Mouse (Mus musculus): ENCODE data around the gene Ms4a1. TPM values are rescaled to one million over a fixed set of nuclear protein-coding genes. Genes with fewer than 3 reads are reported as not detected.

Gene Ms4a1
- total RNA-seq, 2 experiments from 2014 or later, result 0.12 to 0.56 TPM

Other genes with a start within 250 kb of the Ms4a1 start
- not detected for gene Ms4a18, start 248.2 kb downstream of the Ms4a1 start, total RNA-seq (2021)
- 1 to 10 TPM in 1 of 2 experiments, under 1 TPM in 1; 0.73 to 1.1 TPM for gene Ms4a8a, start 185.1 kb downstream of the Ms4a1 start, total RNA-seq (2021)
- under 1 TPM; 0.19 to 0.29 TPM for gene 1700017D01Rik, start 135.4 kb downstream of the Ms4a1 start, total RNA-seq (2021)
- gene 1700025F22Rik, start 100.9 kb downstream of the Ms4a1 start, total RNA-seq (2021), result not detected
- not detected for gene Ms4a13, start 69.5 kb downstream of the Ms4a1 start, total RNA-seq (2021)
- not detected for gene Ms4a12, start 33.8 kb downstream of the Ms4a1 start, total RNA-seq (2021)
- not detected for gene Ms4a5, start 17.6 kb upstream of the Ms4a1 start, total RNA-seq (2021)
- gene Ms4a14, start 48.2 kb upstream of the Ms4a1 start, total RNA-seq (2021), result under 1 TPM; 0.12 to 0.25 TPM
- 1 to 10 TPM; 1.3 to 1.8 TPM for gene Ms4a7, start 69.9 kb upstream of the Ms4a1 start, total RNA-seq (2021)
- 1 to 10 TPM; 4.0 to 6.0 TPM for gene Ms4a4a, start 109.3 kb upstream of the Ms4a1 start, total RNA-seq (2021)
- gene Ms4a4c, start 138.5 kb upstream of the Ms4a1 start, total RNA-seq (2021), result not detected
- gene Ms4a4b, start 177.3 kb upstream of the Ms4a1 start, total RNA-seq (2021), result not detected
- gene Ms4a6c, start 203.1 kb upstream of the Ms4a1 start, total RNA-seq (2021), result 1 to 10 TPM; 4.2 to 5.0 TPM
- gene Gm8369, start 219.7 kb upstream of the Ms4a1 start, total RNA-seq (2021), result under 1 TPM in 1 of 2 experiments, not detected in 1; 0.19 TPM